Mouse (Mus musculus) activated CD4-positive, CD25-positive, alpha-beta regulatory T cell, adult 4 months (primary cell): ENCODE measurements around the gene Myl9. TPM values are rescaled to one million over a fixed set of nuclear protein-coding genes. Genes with fewer than 3 reads are reported as not detected.

Experiments
- ATAC-seq: one replicate; pipeline ENCODE4 v1.8.0; 2017
- polyA plus RNA-seq, 2 experiments: library from polyadenylated mRNA; unstranded; fragments of 100-300 nt; shearing (Covaris generic); gene quantifications; one replicate each; pipeline ENCODE4 v1.2.1; 2017

The Myl9 gene
- polyA plus RNA-seq, 2 experiments from 2014 or later, result not detected

DNA sequence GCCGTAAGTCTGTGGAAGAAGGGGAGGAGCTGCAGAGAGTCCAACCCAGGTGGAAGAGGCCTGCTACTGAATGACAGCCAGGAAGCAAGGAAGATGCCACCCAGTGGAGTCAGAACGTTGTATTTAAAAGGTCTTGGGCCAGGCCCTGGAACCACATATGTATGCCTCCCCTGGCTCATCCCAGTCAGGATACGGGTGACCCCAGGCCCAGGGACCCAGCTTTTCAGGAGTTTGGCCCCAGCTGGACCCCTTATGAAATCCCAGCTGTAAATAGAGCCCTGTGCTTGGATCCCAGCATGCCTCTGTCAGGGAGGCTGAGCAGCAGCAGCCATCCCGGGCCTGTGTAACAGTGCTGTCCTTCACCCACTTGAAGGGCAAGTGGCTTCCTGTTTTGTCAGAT lies 10.5 kb upstream of the Myl9 start:
- ATAC-seq, result no peak

DNA sequence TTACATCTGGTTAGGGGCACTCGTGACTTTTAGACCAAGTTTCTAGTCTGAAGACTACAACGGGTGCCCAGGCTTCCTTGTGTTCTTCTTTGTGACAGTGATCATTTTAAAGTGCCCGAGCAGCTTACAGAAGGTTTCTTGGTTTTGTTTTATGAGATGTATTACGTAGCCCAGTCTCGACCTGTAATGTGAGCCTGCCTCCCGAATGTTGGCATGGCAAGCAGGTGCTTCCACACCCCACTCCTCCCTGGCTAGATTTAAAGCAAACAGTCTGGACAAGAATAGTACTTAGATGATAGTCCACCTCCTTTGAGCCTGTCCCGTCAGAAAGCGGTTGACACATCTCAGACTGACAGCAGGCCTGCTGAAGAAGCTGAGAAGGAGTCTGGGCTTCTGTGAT lies 9.6 kb upstream of the Myl9 start:
- no peak for ATAC-seq

DNA sequence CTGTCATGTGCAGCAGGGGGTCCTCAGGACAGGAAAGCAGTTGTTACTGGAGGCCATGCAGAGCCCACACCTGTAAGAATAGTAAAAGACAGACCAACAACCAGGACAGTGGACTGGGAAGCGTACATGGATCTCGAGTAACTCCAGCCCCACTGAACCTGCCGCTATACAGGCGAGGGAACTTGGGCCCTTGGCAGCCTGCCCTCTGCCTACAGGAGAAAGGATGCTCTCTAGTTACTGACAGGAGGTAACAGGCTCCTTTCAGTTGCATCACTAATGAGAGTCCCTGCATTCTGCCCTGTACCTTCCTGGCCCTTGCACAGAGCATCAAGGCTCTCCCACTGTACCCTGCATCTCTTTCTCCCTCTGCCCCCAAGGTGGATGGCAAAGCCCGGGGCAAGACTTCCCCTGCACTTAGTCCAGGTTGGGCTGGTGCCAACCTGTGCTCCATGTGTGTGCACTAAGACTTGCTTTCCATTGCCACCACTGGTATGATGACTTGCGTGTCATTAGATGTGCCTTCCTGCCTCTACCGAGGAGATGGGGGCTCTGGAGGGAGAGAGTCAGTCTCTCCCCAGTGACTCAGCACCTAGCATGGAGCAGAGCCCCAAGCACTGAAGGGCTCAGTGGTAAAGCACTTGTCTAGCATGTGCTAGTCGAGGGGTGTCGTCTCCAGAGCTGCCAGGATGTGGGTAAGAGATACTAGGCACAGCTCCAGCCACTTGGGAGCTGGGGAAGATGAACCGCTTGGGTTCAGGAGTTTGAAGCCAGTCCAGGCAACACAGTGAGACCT lies 8.8 kb upstream of the Myl9 start:
- no peak for ATAC-seq

DNA sequence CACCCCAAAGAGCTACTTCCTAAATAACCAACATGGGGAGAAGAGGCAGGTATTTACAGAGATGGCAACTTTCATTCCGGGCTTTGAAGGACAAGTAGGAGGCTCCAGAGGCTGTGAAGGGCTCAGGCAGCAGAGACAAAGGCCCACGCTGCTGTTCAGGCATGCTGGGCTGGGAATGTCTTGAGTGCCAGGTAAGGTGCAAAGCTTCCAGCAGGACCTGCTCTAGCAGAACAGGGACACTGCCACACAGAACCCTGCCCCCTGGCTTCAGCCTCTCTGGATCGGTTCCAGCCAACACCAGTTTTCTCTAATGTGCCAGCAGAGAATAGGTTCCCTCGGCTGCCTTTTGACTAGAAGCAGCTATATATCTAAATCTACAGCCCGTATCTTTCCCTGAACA lies 8.1 kb upstream of the Myl9 start:
- no peak for ATAC-seq

DNA sequence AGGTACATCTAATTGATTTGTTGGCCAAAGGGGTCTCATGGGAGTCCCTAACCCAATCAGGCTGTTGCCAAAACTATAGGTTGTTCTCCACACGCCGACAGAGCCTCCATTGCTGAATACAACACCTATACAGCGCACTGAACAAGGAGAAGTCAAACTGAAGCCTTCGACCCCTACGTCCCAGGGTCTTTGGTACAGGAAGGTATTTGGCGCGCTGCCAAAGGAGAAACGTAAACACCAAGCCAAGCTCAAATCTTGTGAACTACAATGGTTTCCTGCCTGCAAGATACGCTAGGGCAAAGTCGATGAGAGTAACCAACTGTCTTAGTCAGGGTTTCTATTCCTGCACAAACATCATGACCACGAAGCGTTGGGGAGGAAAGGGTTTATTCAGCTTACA lies 5.9 kb upstream of the Myl9 start:
- ATAC-seq, result no peak

DNA sequence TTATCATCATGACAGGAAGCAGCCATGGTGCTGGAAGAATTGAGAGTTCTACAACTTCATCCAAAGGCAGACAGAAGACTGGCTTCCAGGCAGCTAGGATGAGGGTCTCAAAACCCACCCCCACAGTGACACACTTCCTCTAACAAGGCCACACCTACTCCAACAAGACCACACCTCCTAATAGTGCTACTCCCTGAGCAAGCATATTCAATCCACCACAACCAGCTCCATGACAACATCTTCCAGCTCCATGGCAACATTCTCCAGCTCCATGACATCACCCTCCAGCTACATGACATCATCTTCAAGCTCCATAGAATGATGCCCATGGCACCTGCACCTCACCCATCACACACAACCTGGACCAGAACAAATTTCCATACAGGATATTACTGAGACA lies 1.8 kb upstream of the Myl9 start:
- ATAC-seq, result no peak

DNA sequence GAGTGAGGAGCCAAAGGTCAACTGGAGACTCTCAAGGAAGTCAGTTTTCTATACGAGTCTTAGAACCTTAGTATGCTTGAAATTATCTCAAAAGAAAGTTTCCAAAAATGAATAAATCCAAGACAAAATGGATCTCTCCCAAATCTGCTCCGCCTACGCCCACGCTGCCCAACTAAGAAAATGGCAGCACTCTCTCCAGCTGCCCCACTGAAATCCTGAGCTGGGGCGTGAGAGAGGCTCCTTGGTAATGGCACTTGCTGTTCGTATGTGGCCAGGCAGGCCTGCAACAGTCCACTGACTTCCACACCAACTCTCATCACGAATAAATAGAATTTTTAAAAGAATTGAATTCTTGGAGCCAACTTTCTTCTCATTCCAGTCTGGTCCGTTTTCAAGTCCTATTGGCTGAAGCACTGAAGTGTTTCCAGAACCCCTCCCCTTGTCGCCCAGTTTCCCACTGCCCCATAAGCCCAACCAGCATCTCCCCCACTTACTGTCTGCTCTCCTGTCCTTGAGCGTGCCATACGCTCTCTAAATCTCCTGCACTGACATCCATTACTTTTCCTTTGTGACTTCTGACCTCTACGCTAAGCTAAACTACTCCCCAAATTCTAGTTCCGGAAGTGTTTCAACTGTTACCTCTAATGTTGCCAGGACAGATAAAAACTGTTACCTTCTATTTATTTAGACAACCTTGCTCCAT lies 1.0 kb upstream of the Myl9 start:
- no peak for ATAC-seq

DNA sequence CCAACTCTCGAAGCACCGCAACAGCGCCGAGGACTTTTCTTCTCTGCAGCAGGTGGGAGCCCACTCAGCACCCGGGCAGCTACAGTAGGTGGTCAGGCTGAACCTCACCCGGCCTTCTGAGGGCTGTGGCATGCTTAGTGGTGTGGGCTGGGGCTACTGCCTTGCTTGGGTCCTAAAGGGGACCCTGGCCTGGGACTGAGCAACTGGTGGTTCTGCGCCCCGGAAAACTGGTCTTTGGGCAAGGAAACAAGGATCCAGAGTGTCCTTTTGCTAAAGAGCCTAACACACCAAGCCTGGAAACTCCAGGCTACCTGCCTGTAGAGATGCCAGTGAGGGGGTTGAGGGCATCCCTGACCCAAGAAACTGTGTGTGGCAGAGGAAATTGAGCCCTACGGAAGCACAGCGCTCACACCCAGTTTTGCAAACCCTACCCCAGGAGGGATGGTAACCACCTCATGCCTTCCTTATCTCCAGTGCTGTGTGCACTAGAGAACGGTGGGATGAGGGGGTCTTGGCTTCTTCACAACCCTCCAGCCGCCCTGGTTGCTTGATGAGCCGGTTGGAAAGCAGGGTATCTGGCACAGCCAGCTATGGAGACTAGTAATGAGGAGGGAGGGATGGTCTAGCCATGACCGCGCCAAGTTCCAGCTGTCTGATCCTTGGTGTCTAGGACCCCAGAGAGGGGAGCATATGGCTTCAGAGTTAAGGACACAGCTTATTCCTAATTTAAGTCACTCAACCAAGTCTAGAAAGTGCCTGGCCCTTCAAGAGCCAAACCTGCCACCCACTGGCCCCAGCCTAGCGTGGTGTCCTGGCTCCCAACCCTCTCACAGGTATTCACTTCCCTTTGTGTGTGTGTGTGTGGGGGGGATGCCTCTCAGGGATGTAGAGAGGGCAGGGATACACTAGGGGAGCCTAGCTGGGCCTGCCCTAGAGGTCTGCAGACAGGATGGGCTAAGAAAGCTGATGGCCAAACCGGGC lies 525 bp downstream of the Myl9 start:
- ATAC-seq, result no peak

DNA sequence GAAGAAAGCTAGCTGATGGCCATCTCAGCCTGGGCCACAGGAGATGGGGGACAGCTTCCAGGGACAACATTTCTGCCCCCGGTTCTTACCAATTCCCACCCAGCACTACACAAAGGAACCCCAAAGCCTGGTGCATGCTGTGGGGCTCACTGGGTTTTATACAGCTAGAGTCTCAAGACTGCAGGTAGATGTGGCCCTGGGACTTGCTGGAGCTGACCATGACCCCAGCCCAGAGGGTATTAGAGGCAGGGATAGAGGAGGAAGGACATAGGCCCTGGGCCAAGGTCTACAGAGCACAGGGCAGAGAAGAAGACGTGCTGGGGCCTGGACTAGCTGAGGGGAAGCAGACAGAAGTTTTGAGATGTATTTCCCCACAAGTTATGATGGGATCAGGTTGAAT lies 1.7 kb downstream of the Myl9 start:
- ATAC-seq, result no peak

DNA sequence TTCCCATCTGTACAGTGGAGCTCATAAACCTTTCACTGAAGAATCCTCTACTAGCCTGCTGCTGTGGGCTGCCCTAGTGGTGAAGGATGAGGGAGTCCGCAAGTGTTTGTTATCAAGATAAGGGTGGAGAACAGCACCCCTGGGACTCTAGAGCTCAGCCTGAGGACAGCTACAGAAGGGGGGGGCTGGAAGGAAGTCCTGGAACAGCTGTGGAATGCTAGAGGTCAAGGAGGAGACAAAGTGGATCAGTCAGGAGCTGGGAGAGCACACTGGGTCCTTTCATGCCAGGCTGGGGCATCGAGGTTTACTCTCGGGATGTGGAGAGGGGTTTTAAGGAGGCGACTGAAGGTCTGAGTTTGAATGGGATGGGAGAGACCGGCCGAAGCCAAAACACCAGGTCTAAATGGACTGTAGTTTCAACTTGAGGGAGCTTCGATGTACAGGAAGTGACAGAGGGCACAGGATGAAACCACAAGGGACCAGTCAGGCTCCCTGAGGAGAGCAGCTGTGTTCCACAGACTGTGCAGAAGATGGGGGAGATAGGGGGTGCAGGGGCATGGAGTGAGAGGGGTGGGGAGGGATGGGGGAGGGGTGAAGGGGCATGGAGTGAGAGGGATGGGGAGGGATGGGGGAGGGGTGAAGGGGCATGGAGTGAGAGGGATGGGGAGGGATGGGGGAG lies 2.2 kb downstream of the Myl9 start:
- ATAC-seq, result no peak

DNA sequence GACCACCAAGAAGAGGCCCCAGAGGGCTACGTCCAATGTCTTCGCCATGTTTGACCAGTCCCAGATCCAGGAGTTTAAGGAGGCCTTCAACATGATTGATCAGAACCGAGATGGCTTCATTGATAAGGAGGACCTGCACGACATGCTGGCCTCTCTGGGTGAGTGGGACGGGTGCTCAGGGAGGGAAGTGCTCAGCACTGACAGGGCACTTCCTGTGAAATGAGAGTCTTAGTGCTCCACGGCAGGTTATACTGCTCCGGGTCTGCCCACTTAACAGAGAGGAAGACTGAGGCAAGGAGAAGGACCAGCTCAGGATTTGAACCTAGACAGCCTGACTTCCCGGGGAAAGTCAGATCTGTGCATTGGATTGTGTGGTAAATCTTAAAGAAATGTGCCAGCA lies 3.4 kb downstream of the Myl9 start:
- no peak for ATAC-seq

DNA sequence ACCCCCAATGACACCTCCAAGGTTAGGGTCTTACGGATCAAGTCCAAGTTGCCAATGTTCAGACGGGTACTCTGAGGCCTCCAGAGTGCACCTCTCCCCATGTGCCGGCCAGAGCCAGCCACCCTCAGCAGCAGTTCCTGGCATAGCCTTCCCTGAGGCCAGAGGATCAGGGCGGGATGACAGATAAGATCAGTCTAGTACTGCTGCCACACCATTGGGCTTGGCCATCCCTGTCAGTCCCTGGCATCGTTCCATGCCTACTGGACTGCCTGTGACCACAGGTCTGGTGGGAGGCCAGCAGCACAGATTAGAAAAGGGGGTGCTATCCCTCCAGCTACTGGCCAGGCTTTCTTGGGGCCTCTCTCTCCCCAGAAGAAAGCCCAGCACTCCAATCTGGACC lies 3.8 kb downstream of the Myl9 start:
- ATAC-seq, result no peak

DNA sequence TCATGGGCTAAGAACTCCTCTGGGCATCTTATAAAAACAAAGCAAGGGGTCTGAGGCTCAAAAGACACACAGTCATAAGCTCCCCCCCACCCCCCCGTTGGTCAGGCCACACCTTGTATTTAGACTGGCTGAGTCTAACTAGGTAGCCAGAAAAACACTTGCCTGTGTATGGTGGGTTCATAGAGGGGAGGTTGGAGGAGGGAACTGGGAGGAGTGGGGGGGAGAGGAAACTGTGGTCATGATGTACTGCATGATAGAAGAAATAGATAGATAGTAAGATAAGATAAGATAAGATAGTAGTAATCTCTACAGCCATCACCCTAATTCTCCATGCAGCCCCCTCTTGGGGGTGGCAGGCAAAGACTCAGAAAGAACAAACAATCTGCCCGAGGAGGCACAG lies 4.3 kb downstream of the Myl9 start:
- ATAC-seq, result no peak

DNA sequence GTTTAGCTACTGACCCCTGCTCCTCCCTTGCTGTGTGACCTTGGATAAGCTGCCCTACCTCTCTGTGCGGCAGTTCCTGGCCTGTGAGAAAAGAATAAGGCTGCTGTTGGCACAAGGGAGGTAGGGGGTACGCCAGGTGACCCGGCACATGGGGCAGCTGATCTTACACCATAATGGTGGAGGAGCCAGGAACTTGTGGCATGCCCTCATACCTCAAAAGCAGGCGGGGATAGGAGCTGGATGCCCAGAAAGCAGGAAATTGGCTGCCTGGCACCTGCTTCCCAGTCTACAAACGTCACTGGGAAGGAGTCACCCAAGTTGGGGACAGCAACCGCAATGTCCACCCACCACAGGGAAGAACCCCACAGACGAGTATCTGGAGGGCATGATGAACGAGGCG lies 4.9 kb downstream of the Myl9 start:
- ATAC-seq, result no peak

DNA sequence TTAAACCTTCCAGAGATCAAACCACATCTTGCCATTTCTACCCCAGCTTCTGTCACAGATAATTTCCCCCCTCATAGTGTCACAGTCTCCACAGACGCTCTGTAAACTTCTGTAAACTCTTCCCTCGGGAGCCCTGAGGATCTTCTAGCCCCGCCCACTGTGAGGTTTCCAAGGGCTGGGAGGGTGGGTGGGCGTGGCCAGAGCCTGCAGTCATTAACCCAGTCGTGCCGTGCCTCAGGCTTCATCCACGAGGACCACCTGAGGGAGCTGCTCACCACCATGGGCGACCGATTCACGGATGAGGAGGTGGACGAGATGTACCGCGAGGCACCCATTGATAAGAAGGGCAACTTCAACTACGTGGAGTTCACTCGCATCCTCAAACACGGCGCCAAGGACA lies 5.5 kb downstream of the Myl9 start:
- ATAC-seq, result no peak

DNA sequence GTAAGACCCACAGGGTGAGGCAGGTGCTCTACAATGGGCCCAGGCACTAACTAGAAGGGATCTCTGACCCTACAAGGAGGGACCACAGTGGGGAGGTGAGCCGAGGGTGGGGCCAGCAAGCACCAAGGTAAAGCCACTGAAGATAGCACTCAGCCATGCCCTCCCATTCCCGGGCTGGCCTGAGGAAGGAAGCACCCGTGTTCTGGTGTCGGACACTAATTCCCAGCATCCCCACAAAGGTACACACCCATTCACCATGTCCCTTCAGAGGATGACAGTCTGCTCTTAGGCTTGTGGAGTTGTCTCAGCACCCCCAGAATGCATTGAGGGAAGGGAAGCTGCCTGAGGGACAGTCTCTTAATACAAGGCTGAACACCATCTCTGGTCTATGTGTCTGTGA lies 6.1 kb downstream of the Myl9 start:
- no peak for ATAC-seq

DNA sequence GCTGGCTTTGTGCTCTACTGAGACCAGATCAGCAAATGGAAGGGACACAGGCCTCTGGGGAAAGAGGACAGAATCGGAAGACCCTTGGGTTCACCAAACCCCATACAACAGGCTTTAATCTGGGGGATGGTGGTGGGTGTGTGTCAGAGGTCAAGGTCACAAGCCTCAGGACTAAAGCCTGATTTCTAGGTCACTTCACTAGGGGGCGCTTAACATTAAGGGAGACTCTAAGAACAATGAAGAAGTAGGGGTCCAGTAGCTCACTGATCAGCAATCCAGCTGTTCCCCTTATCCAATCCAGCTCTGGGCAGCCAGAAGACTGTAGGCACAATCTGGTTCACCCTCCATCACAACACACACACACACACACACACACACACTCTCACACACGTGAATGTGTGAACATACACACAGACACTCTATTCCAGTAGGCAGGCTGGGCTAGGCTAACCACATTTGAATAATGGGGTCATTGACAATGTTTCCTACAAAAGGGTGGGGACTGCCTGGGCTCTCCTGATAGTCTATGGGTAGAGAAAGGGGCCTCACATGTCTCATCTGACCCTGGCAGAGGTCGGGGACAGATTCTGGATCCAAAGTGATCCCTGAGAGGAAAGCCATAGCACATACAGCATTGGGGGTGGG lies 6.7 kb downstream of the Myl9 start:
- ATAC-seq, result no peak

DNA sequence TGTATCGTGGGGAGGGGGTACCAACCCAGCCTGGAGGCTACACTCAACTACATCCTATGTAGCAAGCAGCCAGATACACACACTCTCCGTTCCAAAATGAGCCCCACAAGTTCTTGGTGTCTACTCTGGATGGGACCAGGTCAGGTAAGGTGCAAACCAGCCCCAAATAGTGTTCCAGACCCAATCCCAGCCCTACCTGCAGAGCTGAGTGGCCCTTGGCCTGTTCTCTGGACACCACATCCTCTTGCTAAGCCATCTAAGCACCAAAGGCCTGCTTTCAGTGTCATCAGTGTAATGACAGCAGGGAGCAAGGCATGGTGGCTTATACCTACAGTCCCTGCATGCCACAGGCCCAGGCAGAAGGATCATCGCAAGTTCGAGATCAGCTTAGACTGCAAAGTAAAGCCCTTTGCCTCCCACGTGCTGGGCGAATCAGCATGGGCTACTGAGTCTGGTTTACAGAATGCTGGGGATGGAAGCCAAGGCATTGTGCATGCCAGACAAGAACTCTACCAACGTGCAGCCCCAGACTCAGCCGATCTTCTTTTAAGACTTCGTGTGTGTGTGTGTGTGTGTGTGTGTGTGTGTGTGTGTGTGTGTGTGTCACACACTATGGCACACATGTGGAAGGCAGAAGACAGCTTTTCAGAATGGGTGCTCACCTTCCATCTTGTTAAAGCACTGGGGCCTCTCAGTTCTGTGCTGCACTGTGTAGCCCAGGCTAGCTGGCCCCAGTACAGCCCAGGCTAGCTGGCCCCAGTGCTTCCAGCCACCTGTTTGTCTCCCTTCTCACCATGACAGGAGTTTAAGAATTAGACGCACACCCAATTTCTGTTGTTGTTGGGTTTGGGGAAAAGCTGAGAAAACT lies 7.5 kb downstream of the Myl9 start:
- no peak for ATAC-seq

DNA sequence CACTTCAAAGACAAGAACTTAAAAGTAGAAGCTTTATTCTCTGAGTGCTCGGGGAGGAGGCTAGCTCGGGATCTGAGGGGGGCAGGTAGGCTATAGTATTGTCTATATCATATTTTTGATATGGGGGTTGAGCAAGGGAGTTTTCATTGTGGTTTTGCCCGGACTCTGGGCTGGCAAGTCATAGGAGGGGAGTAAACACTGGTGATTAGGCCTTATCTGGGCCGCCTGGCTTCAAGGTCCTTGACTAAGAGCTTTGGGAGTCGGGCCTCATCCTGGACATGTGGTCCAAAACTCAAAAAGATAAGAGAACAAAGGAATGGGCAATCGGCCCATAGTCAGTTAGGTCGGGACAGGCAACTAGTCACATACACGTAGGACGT lies 8.1 kb downstream of the Myl9 start:
- no peak for ATAC-seq

DNA sequence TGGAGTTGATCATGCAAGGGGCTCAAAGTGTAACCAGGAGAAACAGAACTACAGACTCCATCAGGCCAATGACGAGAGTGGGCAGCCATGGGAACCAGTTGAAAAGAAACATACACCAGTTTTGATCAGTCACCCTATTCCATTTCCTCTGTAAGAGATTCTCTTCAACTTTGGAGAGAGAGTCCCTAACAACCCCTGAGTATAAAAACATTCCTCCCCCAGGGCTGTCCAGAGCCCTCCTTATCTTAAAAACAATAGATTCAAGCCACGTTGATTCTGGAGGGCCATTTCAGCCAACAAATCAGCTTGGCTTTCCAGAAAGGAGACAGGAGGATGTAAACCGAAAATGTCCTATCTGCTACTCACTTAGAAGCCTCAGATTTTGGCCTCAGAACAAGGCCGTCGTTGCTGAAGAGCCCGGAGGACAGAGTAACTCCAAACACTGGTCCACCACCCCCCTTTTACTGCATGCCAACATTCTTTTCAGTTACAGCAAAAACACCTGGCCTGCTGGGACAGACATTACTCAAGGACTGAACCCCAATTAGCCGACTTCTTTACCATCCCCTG lies 8.9 kb downstream of the Myl9 start:
- no peak for ATAC-seq

DNA sequence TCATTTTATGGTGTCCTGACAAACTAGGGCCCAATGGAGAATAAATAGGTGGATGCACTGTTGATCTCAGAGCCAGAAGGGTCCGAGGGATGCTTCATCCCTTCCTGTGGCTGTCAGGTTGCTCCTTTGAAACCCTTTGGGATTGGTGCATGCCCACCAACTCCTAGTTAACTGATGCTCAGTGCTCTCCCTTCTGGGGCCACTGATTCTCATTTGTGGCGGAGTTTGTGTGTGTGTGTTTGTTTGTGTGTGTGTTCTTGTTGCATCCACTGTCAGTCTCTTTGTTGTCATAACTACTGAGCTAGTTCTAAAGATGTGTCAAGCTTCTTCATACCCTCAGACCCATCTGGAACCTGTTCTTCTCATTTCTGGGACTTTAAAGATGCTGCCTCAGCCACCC lies 9.7 kb downstream of the Myl9 start:
- ATAC-seq, result no peak
